Mouse (Mus musculus): ENCODE results near the gene 2010300C02Rik. TPM values are rescaled to one million over a fixed set of nuclear protein-coding genes. Genes with fewer than 3 reads are reported as not detected.
"Not testable (repeated sequence)": the region's sequence is repeated elsewhere in the genome, so short reads cannot be mapped to it uniquely, and the experiment has no call there.

2010300C02Rik gene
- polyA plus RNA-seq, 1 experiment from 2014 or later = 1.9 TPM

GRCm38 (mm10) chr1:37615290-37616040 lies 104.4 kb downstream of the 2010300C02Rik start:
- Histone ChIP-seq H3K4me2 (ENCODE audit: low read length) (no peak overlapping the region), H3K36me3 (ENCODE audit: control insufficient read depth, insufficient read depth, low read length) (no peaks in the 10 kb centered on the region), H3K27me3 (ENCODE audit: control insufficient read depth, insufficient read depth, low read length) (no peaks in the 10 kb centered on the region), H3K9ac (replicated peaks; ENCODE audit: low read length) (no peak overlapping the region), H3K4me3 (replicated peaks; ENCODE audit: low read depth, low read length) (no peak overlapping the region), H3K27ac (replicated peaks; ENCODE audit: low read depth, low read length) (no peak overlapping the region), H3K4me1 (ENCODE audit: control insufficient read depth, insufficient read depth, low read length) (no peaks in the 10 kb centered on the region), H3K9me3 (ENCODE audit: control insufficient read depth, low read length) (no peaks in the 10 kb centered on the region)
- ATAC-seq (ENCODE audit: low FRiP score, low TSS enrichment) (no peak), DNase-seq (no peak)
- WGBS = 91% methylated on average over 12 of the region's 12 CpGs

GRCm38 (mm10) chr1:37614836-37615235 lies 105.0 kb downstream of the 2010300C02Rik start:
- DNase-seq (no peak), ATAC-seq (ENCODE audit: low FRiP score, low TSS enrichment) (no peak)
- Histone ChIP-seq H3K9ac (replicated peaks; ENCODE audit: low read length) (no peak overlapping the region), H3K4me3 (replicated peaks; ENCODE audit: low read depth, low read length) (no peak overlapping the region), H3K9me3 (ENCODE audit: control insufficient read depth, low read length) (no peaks in the 10 kb centered on the region), H3K27me3 (ENCODE audit: control insufficient read depth, insufficient read depth, low read length) (no peaks in the 10 kb centered on the region), H3K36me3 (ENCODE audit: control insufficient read depth, insufficient read depth, low read length) (no peaks in the 10 kb centered on the region), H3K4me2 (ENCODE audit: low read length) (no peak overlapping the region), H3K4me1 (ENCODE audit: control insufficient read depth, insufficient read depth, low read length) (no peaks in the 10 kb centered on the region), H3K27ac (replicated peaks; ENCODE audit: low read depth, low read length) (no peak overlapping the region)
- 89% methylated on average over 7 of the region's 7 CpGs for WGBS

- no peaks in the 10 kb centered on the region for H3K4me1 ChIP-seq (ENCODE audit: control insufficient read depth, insufficient read depth, low read length)
- ATAC-seq (ENCODE audit: low FRiP score, low TSS enrichment) = no peak
- WGBS = 79% methylated on average over 15 of the region's 15 CpGs
- H3K27ac ChIP-seq (replicated peaks; ENCODE audit: low read depth, low read length) = no peak overlapping the region
- H3K4me3 ChIP-seq (replicated peaks; ENCODE audit: low read depth, low read length) = no peak overlapping the region
- H3K36me3 ChIP-seq (ENCODE audit: control insufficient read depth, insufficient read depth, low read length) = no peaks in the 10 kb centered on the region
- no peak for DNase-seq
- no peak overlapping the region for H3K4me2 ChIP-seq (ENCODE audit: low read length)
- no peaks in the 10 kb centered on the region for H3K27me3 ChIP-seq (ENCODE audit: control insufficient read depth, insufficient read depth, low read length)
- no peak overlapping the region for H3K9ac ChIP-seq (replicated peaks; ENCODE audit: low read length)
- H3K9me3 ChIP-seq (ENCODE audit: control insufficient read depth, low read length) = no peaks in the 10 kb centered on the region
These were observed 105.8 kb downstream of the 2010300C02Rik start for GRCm38 (mm10) chr1:37614130-37614529.

GRCm38 (mm10) chr1:37611032-37611431 lies 108.9 kb downstream of the 2010300C02Rik start:
- Histone ChIP-seq H3K9me3 (ENCODE audit: control insufficient read depth, low read length) (no peaks in the 10 kb centered on the region), H3K4me1 (ENCODE audit: control insufficient read depth, insufficient read depth, low read length) (no peaks in the 10 kb centered on the region), H3K27ac (replicated peaks; ENCODE audit: low read depth, low read length) (no peak overlapping the region), H3K4me2 (ENCODE audit: low read length) (no peak overlapping the region), H3K27me3 (ENCODE audit: control insufficient read depth, insufficient read depth, low read length) (no peaks in the 10 kb centered on the region), H3K9ac (replicated peaks; ENCODE audit: low read length) (no peak overlapping the region), H3K4me3 (replicated peaks; ENCODE audit: low read depth, low read length) (no peak overlapping the region), H3K36me3 (ENCODE audit: control insufficient read depth, insufficient read depth, low read length) (no peaks in the 10 kb centered on the region)
- DNase-seq = no peak
- 81% methylated on average over 6 of the region's 6 CpGs for WGBS
- no peak for ATAC-seq (ENCODE audit: low FRiP score, low TSS enrichment)

- H3K27me3 ChIP-seq (ENCODE audit: control insufficient read depth, insufficient read depth, low read length) = no peaks in the 10 kb centered on the region
- no peaks in the 10 kb centered on the region for H3K4me1 ChIP-seq (ENCODE audit: control insufficient read depth, insufficient read depth, low read length)
- 80% methylated on average over 4 of the region's 4 CpGs for WGBS
- ATAC-seq (ENCODE audit: low FRiP score, low TSS enrichment) (no peak), DNase-seq (no peak)
- no peak overlapping the region for H3K4me3 ChIP-seq (replicated peaks; ENCODE audit: low read depth, low read length)
- H3K36me3 ChIP-seq (ENCODE audit: control insufficient read depth, insufficient read depth, low read length) = no peaks in the 10 kb centered on the region
- H3K9ac ChIP-seq (replicated peaks; ENCODE audit: low read length) = no peak overlapping the region
- no peaks in the 10 kb centered on the region for H3K9me3 ChIP-seq (ENCODE audit: control insufficient read depth, low read length)
- H3K4me2 ChIP-seq (ENCODE audit: low read length) = no peak overlapping the region
- no peak overlapping the region for H3K27ac ChIP-seq (replicated peaks; ENCODE audit: low read depth, low read length)
These were observed 109.6 kb downstream of the 2010300C02Rik start for GRCm38 (mm10) chr1:37610242-37610641.

- not testable (repeated sequence) for DNase-seq; ATAC-seq (ENCODE audit: low FRiP score, low TSS enrichment)
- 90% methylated on average over 3 of the region's 5 CpGs for WGBS
These were observed 114.2 kb downstream of the 2010300C02Rik start for GRCm38 (mm10) chr1:37605694-37606093.

GRCm38 (mm10) chr1:37603206-37603605 lies 116.7 kb downstream of the 2010300C02Rik start:
- Histone ChIP-seq H3K27ac (replicated peaks; ENCODE audit: low read depth, low read length) (no peak overlapping the region), H3K36me3 (ENCODE audit: control insufficient read depth, insufficient read depth, low read length) (no peaks in the 10 kb centered on the region), H3K27me3 (ENCODE audit: control insufficient read depth, insufficient read depth, low read length) (no peaks in the 10 kb centered on the region), H3K4me1 (ENCODE audit: control insufficient read depth, insufficient read depth, low read length) (no peaks in the 10 kb centered on the region), H3K9me3 (ENCODE audit: control insufficient read depth, low read length) (no peaks in the 10 kb centered on the region), H3K9ac (replicated peaks; ENCODE audit: low read length) (no peak overlapping the region), H3K4me2 (ENCODE audit: low read length) (no peak overlapping the region), H3K4me3 (replicated peaks; ENCODE audit: low read depth, low read length) (no peak overlapping the region)
- no peak for ATAC-seq (ENCODE audit: low FRiP score, low TSS enrichment)
- WGBS = 91% methylated on average over 10 of the region's 10 CpGs
- DNase-seq = no peak

More at GRCm38 (mm10) chr1:37605694-37606093, 114.2 kb downstream of the 2010300C02Rik start:
- not testable (repeated sequence) for H3K36me3 ChIP-seq (ENCODE audit: control insufficient read depth, insufficient read depth, low read length); H3K9ac ChIP-seq (replicated peaks; ENCODE audit: low read length); H3K27ac ChIP-seq (replicated peaks; ENCODE audit: low read depth, low read length); H3K4me2 ChIP-seq (ENCODE audit: low read length); H3K9me3 ChIP-seq (ENCODE audit: control insufficient read depth, low read length); H3K4me3 ChIP-seq (replicated peaks; ENCODE audit: low read depth, low read length); H3K4me1 ChIP-seq (ENCODE audit: control insufficient read depth, insufficient read depth, low read length); H3K27me3 ChIP-seq (ENCODE audit: control insufficient read depth, insufficient read depth, low read length)

GRCm38 (mm10) chr1:37602268-37602667 lies 117.6 kb downstream of the 2010300C02Rik start:
- 91% methylated on average over 4 of the region's 4 CpGs for WGBS
- ATAC-seq (ENCODE audit: low FRiP score, low TSS enrichment) = no peak

GRCm38 (mm10) chr1:37601461-37601860 lies 118.4 kb downstream of the 2010300C02Rik start:
- WGBS = 71% methylated on average over 8 of the region's 8 CpGs
- Histone ChIP-seq H3K4me2 (ENCODE audit: low read length) (no peak overlapping the region), H3K9me3 (ENCODE audit: control insufficient read depth, low read length) (no peaks in the 10 kb centered on the region), H3K4me3 (replicated peaks; ENCODE audit: low read depth, low read length) (no peak overlapping the region), H3K4me1 (ENCODE audit: control insufficient read depth, insufficient read depth, low read length) (no peaks in the 10 kb centered on the region), H3K9ac (replicated peaks; ENCODE audit: low read length) (no peak overlapping the region), H3K36me3 (ENCODE audit: control insufficient read depth, insufficient read depth, low read length) (no peaks in the 10 kb centered on the region), H3K27me3 (ENCODE audit: control insufficient read depth, insufficient read depth, low read length) (no peaks in the 10 kb centered on the region), H3K27ac (replicated peaks; ENCODE audit: low read depth, low read length) (no peak overlapping the region)
- no peak for ATAC-seq (ENCODE audit: low FRiP score, low TSS enrichment)
- no peak for DNase-seq

More at GRCm38 (mm10) chr1:37602268-37602667, 117.6 kb downstream of the 2010300C02Rik start:
- H3K9ac ChIP-seq (replicated peaks; ENCODE audit: low read length) = no peak overlapping the region
- DNase-seq = no peak
- H3K27me3 ChIP-seq (ENCODE audit: control insufficient read depth, insufficient read depth, low read length) = no peaks in the 10 kb centered on the region
- H3K9me3 ChIP-seq (ENCODE audit: control insufficient read depth, low read length) = no peaks in the 10 kb centered on the region
- no peak overlapping the region for H3K4me2 ChIP-seq (ENCODE audit: low read length)
- H3K36me3 ChIP-seq (ENCODE audit: control insufficient read depth, insufficient read depth, low read length) = no peaks in the 10 kb centered on the region
- H3K4me1 ChIP-seq (ENCODE audit: control insufficient read depth, insufficient read depth, low read length) = no peaks in the 10 kb centered on the region
- H3K27ac ChIP-seq (replicated peaks; ENCODE audit: low read depth, low read length) = no peak overlapping the region
- H3K4me3 ChIP-seq (replicated peaks; ENCODE audit: low read depth, low read length) = no peak overlapping the region
